Mouse (Mus musculus) G1E (cell line): Measurements from ENCODE around the gene Ugt1a7c. TPM values are rescaled to one million over a fixed set of nuclear protein-coding genes. Genes with fewer than 3 reads are reported as not detected.
"Not testable (repeated sequence)": the region's sequence is repeated elsewhere in the genome, so short reads cannot be mapped to it uniquely, and the experiment has no call there.

Experiments used
- ATAC-seq: 2 replicates; pipeline ENCODE4 v1.8.0; 2016; ENCODE audit warnings: mild to moderate bottlenecking; ENCODE audit not compliant: insufficient number of reproducible peaks, poor library complexity, low FRiP score, severe bottlenecking; ENCODE audit errors: extremely low read depth
- DNase-seq: peaks from one replicate; pipeline ENCODE4 v3.0.0; 2012; ENCODE audit warnings: low spot score
- H3K27me3 ChIP-seq: 2 replicates; pipeline ENCODE4 v1.6.1; 2012; ENCODE audit warnings: mild to moderate bottlenecking, low read length, inconsistent platforms; ENCODE audit not compliant: insufficient read depth
- H3K36me3 ChIP-seq: replicated peaks from 2 replicates; pipeline ENCODE3; 2012; ENCODE audit warnings: mild to moderate bottlenecking, inconsistent platforms
- H3K4me1 ChIP-seq: 2 replicates; pipeline ENCODE4 v1.6.1; 2012; ENCODE audit warnings: low read depth, low read length, inconsistent platforms, mixed read lengths; ENCODE audit not compliant: insufficient read depth
- H3K4me3 ChIP-seq: 2 replicates; pipeline ENCODE4 v1.5.1; 2012; ENCODE audit warnings: low read depth, mild to moderate bottlenecking, inconsistent platforms, low read length, moderate library complexity, mixed read lengths
- H3K9me3 ChIP-seq: replicated peaks from 2 replicates; pipeline ENCODE4 v1.6.1; 2012; ENCODE audit warnings: inconsistent platforms
- CTCF ChIP-seq: IDR thresholded peaks from 2 replicates; pipeline ENCODE4 v1.5.1; 2012; ENCODE audit warnings: low read depth, low read length, inconsistent platforms, mixed read lengths
- GATA1 ChIP-seq: IDR thresholded peaks from 2 replicates; pipeline ENCODE4 v1.6.1; 2012; ENCODE audit warnings: borderline replicate concordance, low read length, inconsistent platforms, mixed read lengths
- GATA2 ChIP-seq: IDR thresholded peaks from 2 replicates; pipeline ENCODE4 v1.6.1; 2012; ENCODE audit warnings: low read depth, low read length, inconsistent platforms, borderline replicate concordance
- POLR2AphosphoS5 ChIP-seq: IDR thresholded peaks from 2 replicates; pipeline ENCODE4 v1.6.1; 2012; ENCODE audit warnings: low read depth, low read length, inconsistent platforms; ENCODE audit not compliant: insufficient replicate concordance
- TAL1 ChIP-seq: conservative IDR thresholded peaks from 2 replicates; pipeline ENCODE4 v1.6.1; 2012; ENCODE audit warnings: low read depth, low read length, inconsistent platforms, mixed read lengths
- polyA plus RNA-seq: library from polyadenylated mRNA; stranded (reverse); fragments of >175 nt; gene quantifications from 2 replicates; pipeline ENCODE4 v1.2.3, GENCODE M21; 2012
- total RNA-seq, 2 experiments: library from RNA; stranded (forward) in 1 of 2; stranded (reverse) in 1 of 2; fragments of 200-1000 nt in 1 of 2; fragments of >200 nt in 1 of 2; fragmentation: Nextera tagmentation in 1 of 2; gene quantifications; 2 replicates each; pipeline ENCODE4 v1.2.3; 2014 to 2017

Gene Ugt1a7c
- total and polyA plus RNA-seq, 3 experiments: 0.18 to 4.5 (median 0.30) TPM

GRCm38 (mm10) chr1:88143966-88144675 is 49.3 kb downstream of the Ugt1a7c start:
- peak; percentile 45; the same call in 1 of the 2 replicates for ATAC-seq
- not testable (repeated sequence) for H3K27me3 ChIP-seq, H3K9me3 ChIP-seq, DNase-seq, H3K36me3 ChIP-seq, H3K4me3 ChIP-seq
- peaks cover 11% of the 10 kb centered on the region; the same call in 1 of the 2 replicates for H3K4me1 ChIP-seq
- TF ChIP-seq CTCF: peak; percentile 25; the same call in 1 of the 2 replicates

- not testable (repeated sequence) for H3K4me3 ChIP-seq, H3K36me3 ChIP-seq, DNase-seq, H3K9me3 ChIP-seq, H3K27me3 ChIP-seq, ATAC-seq
- H3K4me1 ChIP-seq: peaks cover 11% of the 10 kb centered on the region; the same call in 1 of the 2 replicates
Measured at GRCm38 (mm10) chr1:88145278-88145677, 50.4 kb downstream of the Ugt1a7c start.

GRCm38 (mm10) chr1:88150133-88150532 is 55.3 kb downstream of the Ugt1a7c start:
- peak; percentile 42; the same call in 1 of the 2 replicates for ATAC-seq
- not testable (repeated sequence) for H3K36me3 ChIP-seq, H3K9me3 ChIP-seq, DNase-seq, H3K4me1 ChIP-seq, H3K27me3 ChIP-seq, H3K4me3 ChIP-seq

- Histone ChIP-seq H3K36me3 (no peaks in the 10 kb centered on the region), H3K4me1 (no peaks in the 10 kb centered on the region; the same call in 1 of the 2 replicates), H3K27me3 (0 out of 2 replicates have a peak, but pooled peaks cover 2% of the 10 kb centered on the region), H3K9me3 (no peaks in the 10 kb centered on the region), H3K4me3 (no peak overlapping the region)
- DNase-seq (no peak), ATAC-seq (peak; percentile 45; the same call in 1 of the 2 replicates)
- TF ChIP-seq POLR2AphosphoS5 (no peak), CTCF (no peak), GATA2 (no peak), TAL1 (no peak), GATA1 (no peak)
Measured at GRCm38 (mm10) chr1:88158430-88158829, 63.6 kb downstream of the Ugt1a7c start.

GRCm38 (mm10) chr1:88165711-88166110 is 70.8 kb downstream of the Ugt1a7c start, which contains the start of gene Ugt1a5:
Gene Ugt1a5 (plus strand): TSS chr1:88166012.
- Histone ChIP-seq H3K4me3 (no peak within 1 kb of the TSS), H3K9me3 (0 out of 2 replicates have a peak, but pooled peaks cover under 1% of the 10 kb centered on the region), H3K36me3 (no peaks in the 10 kb centered on the region), H3K4me1 (no peaks in the 10 kb centered on the region), H3K27me3 (peaks cover 2% of the 10 kb centered on the region; the same call in 1 of the 2 replicates)
- DNase-seq (no peak), ATAC-seq (no peak)
- TF ChIP-seq GATA1 (no peak), CTCF (no peak), TAL1 (no peak), POLR2AphosphoS5 (no peak), GATA2 (no peak)

- not testable (repeated sequence) for H3K27me3 ChIP-seq, H3K36me3 ChIP-seq, H3K4me1 ChIP-seq, DNase-seq, H3K4me3 ChIP-seq, ATAC-seq
- H3K9me3 ChIP-seq: peaks cover 23% of the 10 kb centered on the region
Measured at GRCm38 (mm10) chr1:88172190-88172589, 77.3 kb downstream of the Ugt1a7c start.

- H3K4me1 ChIP-seq: no peaks in the 10 kb centered on the region
- peaks cover 16% of the 10 kb centered on the region for H3K9me3 ChIP-seq
- TF ChIP-seq GATA1 (no peak), GATA2 (no peak), TAL1 (no peak), CTCF (no peak), POLR2AphosphoS5 (no peak)
- H3K36me3 ChIP-seq: no peaks in the 10 kb centered on the region
- no peak for DNase-seq
- no peak overlapping the region for H3K4me3 ChIP-seq
- ATAC-seq: no peak
- H3K27me3 ChIP-seq: no peaks in the 10 kb centered on the region
Measured at GRCm38 (mm10) chr1:88179657-88180056, 84.8 kb downstream of the Ugt1a7c start.
